Mouse (Mus musculus) kidney, adult 2 months (tissue): Measurements from ENCODE around the gene Serpinb6c.

ENCODE experiments used
- CTCF ChIP-seq: fragments of 200-500 bp; conservative IDR thresholded peaks from 2 replicates; pipeline ENCODE4 v1.5.1; 2011; ENCODE audit warnings: low read depth, mild to moderate bottlenecking, control low read depth, low read length, moderate library complexity, mixed read lengths; ENCODE audit not compliant: insufficient read depth, insufficient read length
- POLR2A ChIP-seq: fragments of 200-500 bp; IDR thresholded peaks from one replicate; pipeline ENCODE4 v1.6.1; 2011; ENCODE audit warnings: low read depth, low read length, control low read depth

DNA sequence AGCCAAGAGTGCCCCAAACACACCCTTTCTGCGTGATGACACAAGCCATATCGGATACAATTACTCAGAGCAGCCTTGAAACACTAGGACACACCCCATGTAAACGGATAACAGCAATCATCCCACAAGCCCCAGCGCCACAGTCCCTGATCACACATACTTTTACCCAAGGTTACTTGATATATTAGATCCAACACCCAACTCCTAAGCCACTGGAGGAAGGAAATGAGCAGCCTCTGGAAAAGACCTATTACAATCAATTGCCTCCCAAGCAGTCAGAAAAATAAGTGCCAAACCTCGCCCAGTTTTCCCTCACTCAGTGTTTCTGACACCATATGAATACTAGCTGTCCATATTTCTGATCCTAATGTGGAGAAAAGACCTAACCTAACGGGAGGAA lies 29.2 kb upstream of the Serpinb6c start:
- TF ChIP-seq CTCF = no peak
- no peak for TF ChIP-seq POLR2A
